Mouse (Mus musculus) spleen, adult 2 months (tissue): Measurements from ENCODE around the gene Hoxa3.

Experiments
- CTCF ChIP-seq: fragments of 200-500 bp; IDR thresholded peaks from 2 replicates; pipeline ENCODE4 v1.5.1; 2011; ENCODE audit warnings: mild to moderate bottlenecking, inconsistent platforms; ENCODE audit not compliant: insufficient read depth, insufficient read length, insufficient replicate concordance; ENCODE audit errors: extremely low read depth
- POLR2A ChIP-seq: fragments of 200-500 bp; IDR thresholded peaks from 2 replicates; pipeline ENCODE4 v1.6.1; 2011; ENCODE audit warnings: low read depth, low read length, inconsistent platforms

- no peak for TF ChIP-seq POLR2A
- TF ChIP-seq CTCF = no peak
Measured at GRCm38 (mm10) chr6:52206882-52207683, 6.1 kb downstream of the Hoxa3 start.
